Mouse (Mus musculus) liver, embryonic 14 days (tissue): ENCODE data around the gene Nexmif. TPM values are rescaled to one million over a fixed set of nuclear protein-coding genes. Genes with fewer than 3 reads are reported as not detected.

ENCODE experiments used
- polyA plus RNA-seq: library from polyadenylated mRNA; depleted of rRNA; stranded (reverse); fragments of >200 nt; gene quantifications from 2 replicates; pipeline ENCODE4 v1.2.3, GENCODE M21; 2012; rRNA removed

Gene Nexmif
- under 0.01 and 0.01 TPM in 2 replicates for polyA plus RNA-seq

GRCm38 (mm10) chrX:104200736-104201591 lies at the start of gene Nexmif:
Gene Nexmif (minus strand): TSS chrX:104201185.

Other genes with a start within 250 kb of the Nexmif start
- 6.9 and 8.3 TPM in 2 replicates for gene Rlim, start 219.9 kb downstream of the Nexmif start, polyA plus RNA-seq
- gene Abcb7, start 212.7 kb upstream of the Nexmif start, polyA plus RNA-seq, result 6.0 and 7.5 TPM in 2 replicates